Mouse (Mus musculus): ENCODE results near the gene Krtap4-2.

GRCm38 (mm10) chr11:99640926-99641325, 6.0 kb upstream of the Krtap4-2 start:
- TF ChIP-seq CTCF (IDR thresholded peaks at IDR 0.05; ENCODE audit: low read depth, low read length), result no peak
- TF ChIP-seq POLR2A (IDR thresholded peaks at IDR 0.05; ENCODE audit: borderline replicate concordance, low read depth, low read length), result no peak

Data from bone marrow macrophage, adult 2 months (primary cell).